Mouse (Mus musculus): Measurements from ENCODE around the gene St6galnac3.

St6galnac3 gene

DNA sequence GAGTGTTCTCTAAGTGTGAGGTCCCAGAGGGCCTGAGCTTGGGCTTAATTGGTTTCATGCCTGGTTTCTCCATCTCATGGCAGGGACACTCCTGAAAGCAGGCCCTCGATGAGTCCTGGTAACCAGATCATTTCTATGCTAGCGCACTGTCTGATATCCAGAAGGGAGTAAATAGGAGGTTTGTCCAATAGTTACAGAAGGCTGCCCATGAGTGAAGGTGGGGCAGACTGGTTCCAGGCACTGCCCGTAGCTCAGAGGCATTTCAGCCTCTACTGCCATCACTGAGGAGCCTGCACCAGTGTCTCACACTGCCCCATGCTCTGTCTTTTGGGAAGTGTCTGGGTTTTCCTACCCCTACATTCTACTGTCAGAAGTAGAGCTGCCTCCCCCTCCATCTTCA is 72.1 kb downstream of the St6galnac3 start:
- DNase-seq (ENCODE audit: low spot score in 2 of 2) = no peak

- no peak for DNase-seq (ENCODE audit: low spot score in 2 of 2)
These were observed 76.3 kb downstream of the St6galnac3 start for GRCm38 (mm10) chr3:153648713-153649112.

DNA sequence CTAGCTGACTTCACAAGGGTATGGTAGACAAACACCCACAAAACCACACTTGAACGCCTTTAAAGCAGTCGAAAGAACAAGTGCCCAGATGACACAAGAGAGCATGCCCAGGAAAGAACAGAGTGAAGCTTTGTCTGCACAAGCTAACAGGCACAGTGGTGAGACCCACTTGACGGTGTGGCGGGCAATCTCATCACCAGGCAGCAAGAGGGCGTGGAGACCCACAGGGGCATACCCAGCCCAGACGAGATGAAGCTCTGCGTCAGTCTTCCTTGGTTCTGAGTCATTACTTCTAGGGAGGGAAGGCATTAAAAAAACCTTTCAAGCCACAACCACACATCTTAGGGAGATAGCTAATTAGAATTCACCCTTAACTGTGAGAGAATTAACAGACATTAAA is 79.2 kb downstream of the St6galnac3 start:
- no peak for DNase-seq (ENCODE audit: low spot score in 2 of 2)

GRCm38 (mm10) chr3:153643822-153644519 is 81.0 kb downstream of the St6galnac3 start:
- no peak for DNase-seq (ENCODE audit: low spot score in 2 of 2)

GRCm38 (mm10) chr3:153642826-153643225 is 82.1 kb downstream of the St6galnac3 start:
- DNase-seq (ENCODE audit: low spot score in 2 of 2) = no peak

DNA sequence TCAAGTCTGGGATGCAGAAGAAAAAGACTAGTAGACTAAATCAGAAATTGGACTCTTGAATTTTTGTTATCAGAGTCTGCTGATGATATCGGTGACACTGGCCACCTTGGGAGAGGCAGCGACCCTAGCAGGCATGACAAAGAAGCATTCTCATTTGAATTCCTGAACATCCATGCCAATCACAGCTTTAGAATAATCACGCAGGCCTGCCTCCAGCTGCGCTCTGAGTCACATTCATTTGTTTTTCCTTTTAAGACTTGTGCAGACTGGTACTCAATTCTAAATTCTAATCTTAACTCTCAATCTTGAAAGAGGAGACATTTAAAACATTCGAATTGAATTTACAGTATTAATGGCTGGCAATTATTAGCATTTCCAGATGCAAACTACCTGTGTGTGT is 83.2 kb downstream of the St6galnac3 start:
- no peak for DNase-seq (ENCODE audit: low spot score in 2 of 2)

DNA sequence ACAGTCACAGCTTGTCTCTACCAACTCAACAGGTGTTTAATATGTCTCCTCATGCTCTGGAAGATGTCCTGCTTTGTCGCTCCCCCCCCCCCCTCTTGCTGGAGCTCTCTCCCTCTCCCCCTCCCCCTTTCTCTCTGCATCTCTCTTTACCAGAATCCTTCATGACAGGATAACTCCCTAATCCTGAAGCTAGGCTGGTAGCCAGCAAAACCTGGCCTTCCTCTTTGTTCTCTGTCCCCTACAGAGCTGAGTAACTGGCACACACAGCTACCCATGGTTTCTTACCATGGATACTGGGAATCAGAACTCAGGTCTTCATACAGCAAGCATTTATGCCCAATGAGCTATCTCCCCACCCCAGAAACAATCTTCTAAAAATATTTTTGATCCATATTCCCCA is 87.6 kb downstream of the St6galnac3 start:
- DNase-seq (ENCODE audit: low spot score in 2 of 2) = no peak

GRCm38 (mm10) chr3:153636804-153637153 is 88.2 kb downstream of the St6galnac3 start:
- no peak for DNase-seq (ENCODE audit: low spot score in 2 of 2)

- DNase-seq (ENCODE audit: low spot score in 2 of 2) = no peak
These were observed 88.7 kb downstream of the St6galnac3 start for GRCm38 (mm10) chr3:153636094-153636803.

DNA sequence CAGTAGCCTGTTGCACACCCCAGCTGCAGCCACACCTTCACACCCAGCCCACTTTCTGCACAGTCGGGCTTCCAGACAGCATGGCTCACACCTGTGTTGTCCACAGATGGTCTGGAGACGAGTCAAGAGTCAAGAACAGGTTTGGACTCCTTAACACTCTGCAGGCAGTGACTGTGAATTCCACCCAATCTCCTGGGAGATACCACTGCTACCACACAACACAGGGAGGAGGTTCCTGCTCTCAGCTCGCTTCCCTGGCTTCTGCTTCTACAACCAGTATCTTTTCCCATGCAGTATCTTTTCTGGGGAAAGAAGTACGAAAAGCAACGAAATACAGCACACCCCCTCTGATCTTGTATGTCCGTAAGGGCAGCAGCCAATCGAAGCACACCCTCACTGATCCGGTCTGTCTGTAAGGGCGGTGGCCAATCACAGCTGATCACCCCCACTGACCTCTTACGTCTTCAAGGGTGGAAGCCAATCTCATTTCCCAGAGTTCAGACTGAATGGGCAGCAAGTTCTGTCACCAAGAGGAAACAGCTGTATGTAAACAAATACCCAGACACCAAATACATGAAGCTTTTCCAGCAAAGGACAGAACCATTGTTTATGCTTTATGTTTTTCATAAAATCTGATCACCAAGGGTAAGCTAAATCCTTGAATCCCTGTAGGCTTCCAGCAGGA is 92.8 kb downstream of the St6galnac3 start:
- no peak for DNase-seq (ENCODE audit: low spot score in 2 of 2)

DNA sequence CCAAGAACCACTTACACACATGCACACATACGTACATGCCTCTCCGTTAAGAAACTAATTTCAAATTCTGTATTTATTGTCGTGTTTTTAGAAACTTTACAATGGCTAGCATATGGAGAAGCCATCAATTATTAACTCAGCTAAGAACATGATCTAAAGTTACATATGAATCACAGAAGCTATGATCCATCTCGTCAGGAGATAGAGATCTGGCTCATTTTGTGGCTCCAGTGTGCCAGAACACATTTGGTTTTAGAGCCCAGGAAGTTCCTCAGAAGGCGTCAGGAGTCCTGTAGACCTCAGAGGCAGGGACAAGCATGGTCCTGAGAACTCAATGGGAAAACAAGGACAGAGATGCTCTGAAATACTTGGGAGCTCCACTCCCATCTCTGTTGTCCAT is 98.7 kb downstream of the St6galnac3 start:
- DNase-seq (ENCODE audit: low spot score in 2 of 2) = no peak

GRCm38 (mm10) chr3:153618976-153619375 is 106.0 kb downstream of the St6galnac3 start:
- DNase-seq (ENCODE audit: low spot score in 2 of 2) = no peak

- no peak for DNase-seq (ENCODE audit: low spot score in 2 of 2)
These were observed 108.1 kb downstream of the St6galnac3 start for GRCm38 (mm10) chr3:153616849-153617248.

DNA sequence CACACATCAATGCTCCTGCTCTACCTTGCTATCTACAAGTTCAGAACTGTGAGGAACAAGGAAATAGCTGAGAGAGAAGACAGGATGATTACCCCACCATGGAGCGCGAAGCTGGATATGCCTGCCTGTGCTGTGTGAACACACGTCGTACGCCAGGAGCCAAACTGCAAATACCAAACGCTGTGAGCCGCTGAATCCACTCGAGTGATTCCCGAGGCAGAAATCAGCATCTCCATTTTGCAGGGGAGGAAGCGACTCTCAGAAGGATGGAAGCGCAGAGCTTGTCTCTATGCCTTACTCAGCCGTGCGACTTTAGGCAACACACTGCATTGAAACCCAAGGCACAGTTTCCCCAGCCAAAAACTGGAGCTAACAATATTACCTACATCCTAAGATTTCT is 114.7 kb downstream of the St6galnac3 start:
- no peak for DNase-seq (ENCODE audit: low spot score in 2 of 2)

DNA sequence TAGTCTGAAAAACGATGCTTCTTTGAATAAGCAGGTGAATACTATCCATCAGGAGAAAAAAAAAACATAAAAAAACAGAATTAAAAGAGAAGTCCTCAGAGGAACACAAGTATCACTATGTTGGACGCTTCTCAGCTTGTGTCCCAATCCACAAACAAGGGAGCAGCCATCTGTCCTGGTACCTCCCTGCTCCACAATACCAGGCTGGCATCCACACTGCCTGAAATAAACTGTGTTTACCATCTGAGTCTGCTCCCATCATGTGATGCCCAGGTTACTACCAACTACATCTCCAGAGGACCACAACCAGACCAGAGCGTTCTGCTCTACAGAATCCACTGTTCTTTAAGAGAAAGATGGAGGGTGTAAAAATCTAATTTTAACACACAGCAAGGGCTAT is 118.6 kb downstream of the St6galnac3 start:
- no peak for DNase-seq (ENCODE audit: low spot score in 2 of 2)

DNA sequence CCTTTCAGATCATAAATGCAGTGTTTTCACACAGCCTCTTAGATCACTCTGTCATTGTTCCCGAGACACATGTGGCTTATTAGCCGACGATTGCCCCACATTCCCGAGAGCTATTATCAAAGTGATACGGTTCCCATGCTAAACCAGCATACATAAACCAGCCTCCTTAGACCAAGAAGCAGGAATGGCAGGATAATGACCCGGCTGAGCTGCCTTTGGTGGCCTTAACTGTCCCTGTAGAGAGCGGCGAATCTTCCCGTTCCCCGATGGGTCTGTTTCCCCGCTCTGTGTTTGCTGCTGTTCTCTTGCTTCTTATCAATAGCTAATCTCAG is 119.2 kb downstream of the St6galnac3 start:
- DNase-seq (ENCODE audit: low spot score in 2 of 2) = no peak

- no peak for DNase-seq (ENCODE audit: low spot score in 2 of 2)
These were observed 119.7 kb downstream of the St6galnac3 start for GRCm38 (mm10) chr3:153605089-153605766.

DNA sequence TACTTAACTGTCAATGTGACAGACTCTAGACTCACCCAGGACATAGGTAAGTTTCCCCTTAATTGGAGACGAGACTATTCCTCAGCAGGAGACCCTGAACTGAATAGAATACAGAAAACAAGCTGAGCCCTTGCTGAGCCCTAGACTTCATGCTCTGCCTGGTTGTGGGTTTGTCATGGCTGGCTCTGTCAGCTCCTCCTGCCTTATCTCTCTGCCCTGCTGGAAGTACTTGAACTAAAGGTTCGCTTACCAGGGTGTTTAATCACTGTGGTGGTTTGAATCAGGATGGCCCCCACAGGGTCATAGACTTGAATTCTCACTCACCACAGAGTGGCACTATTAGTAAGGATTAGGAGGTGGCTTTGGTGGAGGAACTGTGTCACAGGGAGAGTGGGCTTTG is 125.8 kb downstream of the St6galnac3 start:
- DNase-seq (ENCODE audit: low spot score in 2 of 2) = no peak

DNA sequence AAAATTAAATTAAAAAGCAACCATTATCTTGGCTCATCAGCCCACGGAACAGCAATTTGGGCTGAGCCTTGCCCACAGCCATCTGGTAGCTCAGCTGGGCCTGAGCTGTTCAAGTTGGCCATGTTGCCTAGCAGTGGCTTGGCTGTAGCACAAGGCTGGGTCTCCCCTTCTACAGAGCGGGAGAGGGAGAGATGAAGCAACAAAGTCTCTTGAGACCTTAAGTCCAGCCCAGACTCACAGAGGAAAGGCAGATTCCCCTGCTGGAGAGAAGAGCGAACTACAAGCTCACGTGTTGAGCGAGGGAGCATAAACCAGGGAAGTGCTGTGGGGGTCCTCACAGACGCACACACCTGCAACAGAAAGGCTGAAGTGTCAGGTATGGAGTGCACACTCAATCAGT is 126.3 kb downstream of the St6galnac3 start:
- DNase-seq (ENCODE audit: low spot score in 2 of 2) = no peak

GRCm38 (mm10) chr3:153594531-153594930 is 130.4 kb downstream of the St6galnac3 start:
- no peak for DNase-seq (ENCODE audit: low spot score in 2 of 2)

DNA sequence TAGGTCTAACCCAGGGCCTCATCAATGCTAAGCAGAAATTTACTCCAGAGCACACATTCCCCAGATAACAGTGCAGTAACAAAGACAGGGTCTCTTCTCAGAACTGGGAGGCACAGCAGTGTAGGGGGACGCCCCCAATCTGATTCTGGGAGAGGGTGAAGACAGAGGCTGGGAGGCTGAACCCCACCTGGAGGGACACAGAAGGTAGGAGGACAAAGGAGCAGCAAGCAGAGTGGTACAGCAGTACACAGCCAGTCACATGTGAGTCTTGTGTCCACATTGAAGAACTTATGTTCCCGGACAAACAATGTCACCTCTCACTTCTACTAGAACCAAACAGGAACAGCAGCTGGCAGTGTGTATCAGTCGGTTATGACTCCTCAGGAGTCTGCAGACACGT is 131.0 kb downstream of the St6galnac3 start:
- no peak for DNase-seq (ENCODE audit: low spot score in 2 of 2)

DNA sequence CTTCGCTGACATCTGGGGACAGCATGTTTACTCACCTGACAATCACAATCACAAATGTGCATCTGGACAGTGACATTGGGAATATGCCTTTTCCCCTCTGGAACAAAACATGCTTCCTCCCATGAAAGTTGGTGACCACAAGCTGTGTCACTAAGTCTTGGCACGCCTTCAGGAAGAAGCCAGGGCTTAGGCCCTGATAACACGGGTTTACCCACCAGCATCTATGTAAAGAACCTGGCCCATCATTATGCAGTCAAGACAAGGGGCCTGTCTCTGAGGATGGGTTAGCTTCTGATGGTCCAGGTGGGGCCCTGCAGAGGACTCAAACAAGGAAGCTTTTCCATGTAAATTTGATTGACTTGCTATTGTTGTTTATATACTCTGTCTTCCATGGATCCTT is 131.9 kb downstream of the St6galnac3 start:
- no peak for DNase-seq (ENCODE audit: low spot score in 2 of 2)

DNA sequence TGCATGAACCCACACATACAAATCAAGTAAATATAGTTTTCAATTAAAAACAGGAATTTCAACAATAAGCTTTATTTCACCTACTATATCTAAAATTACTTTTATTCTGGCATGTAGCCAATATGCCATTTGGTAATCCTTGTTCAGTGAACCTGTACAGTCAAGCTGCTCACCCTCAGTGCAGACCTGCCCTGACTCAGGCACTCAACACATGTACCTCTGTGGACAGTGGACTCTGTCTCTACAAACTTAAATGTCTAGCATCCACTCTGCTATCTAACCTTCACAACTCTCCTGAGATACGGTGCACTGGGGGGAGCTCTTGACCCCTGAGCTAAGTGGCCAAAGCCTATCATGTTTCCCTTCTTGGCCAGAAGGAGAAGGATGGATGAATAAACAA is 137.4 kb downstream of the St6galnac3 start:
- no peak for DNase-seq (ENCODE audit: low spot score in 2 of 2)

Measured in frontal cortex, postnatal 14 days (tissue).